Mouse (Mus musculus): ENCODE data around the gene Il12rb1. TPM values are rescaled to one million over a fixed set of nuclear protein-coding genes. Genes with fewer than 3 reads are reported as not detected.

Il12rb1 gene
- polyA plus RNA-seq, 1 experiment from 2014 or later, result 0.20 TPM

GRCm38 (mm10) chr8:70790846-70791245 lies 17.4 kb upstream of the Il12rb1 start:
- H3K36me3 ChIP-seq, result peaks cover 41% of the 10 kb centered on the region
- 54% methylated on average over 8 of the region's 8 CpGs for WGBS (ENCODE audit: insufficient replicate concordance)
- H3K4me3 ChIP-seq (replicated peaks), result peak overlapping the region; percentile 78
- peak overlapping the region; percentile 41 for H3K27ac ChIP-seq
- H3K9ac ChIP-seq, result peak overlapping the region; percentile 91
- peak overlapping the region; percentile 94 for H3K4me2 ChIP-seq
- H3K4me1 ChIP-seq (replicated peaks), result peaks cover 91% of the 10 kb centered on the region
- peaks cover 27% of the 10 kb centered on the region for H3K27me3 ChIP-seq
- DNase-seq, result no peak
- H3K9me3 ChIP-seq (replicated peaks), result no peaks in the 10 kb centered on the region
- ATAC-seq (ENCODE audit: low read depth), result no peak

GRCm38 (mm10) chr8:70791294-70791701 lies 17.0 kb upstream of the Il12rb1 start:
- peaks cover 31% of the 10 kb centered on the region for H3K27me3 ChIP-seq
- ATAC-seq (ENCODE audit: low read depth) (peak; percentile 19; the same call in 1 of the 2 replicates), DNase-seq (no peak)

GRCm38 (mm10) chr8:70791975-70792691 lies 16.1 kb upstream of the Il12rb1 start:
- Histone ChIP-seq H3K4me1 (replicated peaks) (peaks cover 92% of the 10 kb centered on the region), H3K4me3 (replicated peaks) (peak overlapping the region; percentile 78)

More at GRCm38 (mm10) chr8:70791294-70791701, 17.0 kb upstream of the Il12rb1 start:
- peak overlapping the region; percentile 75 for H3K27ac ChIP-seq
- peaks cover 37% of the 10 kb centered on the region for H3K36me3 ChIP-seq
- peak overlapping the region; percentile 94 for H3K4me2 ChIP-seq
- H3K9me3 ChIP-seq (replicated peaks), result no peaks in the 10 kb centered on the region
- peak overlapping the region; percentile 78 for H3K4me3 ChIP-seq (replicated peaks)
- 14% methylated on average over 7 of the region's 7 CpGs for WGBS (ENCODE audit: insufficient replicate concordance)
- peaks cover 91% of the 10 kb centered on the region for H3K4me1 ChIP-seq (replicated peaks)
- H3K9ac ChIP-seq, result peak overlapping the region; percentile 91

GRCm38 (mm10) chr8:70792700-70793099 lies 15.5 kb upstream of the Il12rb1 start:
- Histone ChIP-seq H3K27ac (peak overlapping the region; percentile 63; the same call in 1 of the 2 replicates), H3K4me3 (replicated peaks) (peak overlapping the region; percentile 78), H3K4me2 (peak overlapping the region; percentile 94), H3K27me3 (peaks cover 39% of the 10 kb centered on the region), H3K9ac (peak overlapping the region; percentile 91), H3K9me3 (replicated peaks) (no peaks in the 10 kb centered on the region), H3K4me1 (replicated peaks) (peaks cover 92% of the 10 kb centered on the region), H3K36me3 (peaks cover 23% of the 10 kb centered on the region)
- DNase-seq (peak; percentile 73), ATAC-seq (ENCODE audit: low read depth) (peak; percentile 1)
- under 1% methylated on average over 20 of the region's 20 CpGs for WGBS (ENCODE audit: insufficient replicate concordance)

More at GRCm38 (mm10) chr8:70791975-70792691, 16.1 kb upstream of the Il12rb1 start:
- Histone ChIP-seq H3K36me3 (peaks cover 28% of the 10 kb centered on the region), H3K9ac (peak overlapping the region; percentile 91), H3K9me3 (replicated peaks) (no peaks in the 10 kb centered on the region), H3K4me2 (peak overlapping the region; percentile 94), H3K27me3 (peaks cover 36% of the 10 kb centered on the region), H3K27ac (peak overlapping the region; percentile 75)
- WGBS (ENCODE audit: insufficient replicate concordance), result 3% methylated on average over 58 of the region's 58 CpGs
- DNase-seq (peak; percentile 93), ATAC-seq (ENCODE audit: low read depth) (peak; percentile 52)

GRCm38 (mm10) chr8:70794215-70794614 lies 14.0 kb upstream of the Il12rb1 start:
- peaks cover 7% of the 10 kb centered on the region; the same call in 1 of the 2 replicates for H3K36me3 ChIP-seq
- H3K4me2 ChIP-seq, result no peak overlapping the region
- peaks cover 89% of the 10 kb centered on the region for H3K4me1 ChIP-seq (replicated peaks)
- H3K27ac ChIP-seq, result no peak overlapping the region
- H3K9me3 ChIP-seq (replicated peaks), result no peaks in the 10 kb centered on the region
- H3K27me3 ChIP-seq, result peaks cover 54% of the 10 kb centered on the region
- DNase-seq (no peak), ATAC-seq (ENCODE audit: low read depth) (no peak)
- H3K9ac ChIP-seq, result no peak overlapping the region
- 62% methylated on average over 2 of the region's 2 CpGs for WGBS (ENCODE audit: insufficient replicate concordance)
- H3K4me3 ChIP-seq (replicated peaks), result no peak overlapping the region

GRCm38 (mm10) chr8:70795370-70795769 lies 12.9 kb upstream of the Il12rb1 start:
- DNase-seq (no peak), ATAC-seq (ENCODE audit: low read depth) (no peak)
- H3K27ac ChIP-seq, result no peak overlapping the region
- no peak overlapping the region for H3K4me2 ChIP-seq
- H3K4me1 ChIP-seq (replicated peaks), result peaks cover 77% of the 10 kb centered on the region
- 68% methylated on average over 2 of the region's 2 CpGs for WGBS (ENCODE audit: insufficient replicate concordance)
- no peak overlapping the region for H3K9ac ChIP-seq
- H3K9me3 ChIP-seq (replicated peaks), result no peaks in the 10 kb centered on the region
- H3K4me3 ChIP-seq (replicated peaks), result no peak overlapping the region
- H3K27me3 ChIP-seq, result peaks cover 66% of the 10 kb centered on the region
- H3K36me3 ChIP-seq, result no peaks in the 10 kb centered on the region

GRCm38 (mm10) chr8:70796403-70797080 lies 11.7 kb upstream of the Il12rb1 start:
- Histone ChIP-seq H3K36me3 (no peaks in the 10 kb centered on the region), H3K4me2 (peak overlapping the region; percentile 92), H3K4me3 (replicated peaks) (peak overlapping the region; percentile 66), H3K27ac (peak overlapping the region; percentile 16), H3K27me3 (peaks cover 76% of the 10 kb centered on the region), H3K9ac (peak overlapping the region; percentile 78), H3K4me1 (replicated peaks) (peaks cover 69% of the 10 kb centered on the region), H3K9me3 (replicated peaks) (no peaks in the 10 kb centered on the region)
- WGBS (ENCODE audit: insufficient replicate concordance), result 5% methylated on average over 54 of the region's 54 CpGs
- ATAC-seq (ENCODE audit: low read depth) (no peak), DNase-seq (no peak)

GRCm38 (mm10) chr8:70797081-70798070 lies 10.9 kb upstream of the Il12rb1 start:
- H3K4me1 ChIP-seq (replicated peaks), result peaks cover 69% of the 10 kb centered on the region
- peaks cover 84% of the 10 kb centered on the region for H3K27me3 ChIP-seq
- H3K36me3 ChIP-seq, result no peaks in the 10 kb centered on the region
- no peaks in the 10 kb centered on the region for H3K9me3 ChIP-seq (replicated peaks)
- ATAC-seq (ENCODE audit: low read depth) (peak; percentile 83), DNase-seq (peak; percentile 91)
- peak overlapping the region; percentile 66 for H3K4me3 ChIP-seq (replicated peaks)
- H3K27ac ChIP-seq, result peak overlapping the region; percentile 26; the same call in 1 of the 2 replicates
- WGBS (ENCODE audit: insufficient replicate concordance), result 2% methylated on average over 57 of the region's 57 CpGs
- H3K4me2 ChIP-seq, result peak overlapping the region; percentile 92
- peak overlapping the region; percentile 65 for H3K9ac ChIP-seq

- peaks cover 68% of the 10 kb centered on the region for H3K4me1 ChIP-seq (replicated peaks)
- H3K36me3 ChIP-seq, result no peaks in the 10 kb centered on the region
- H3K27ac ChIP-seq, result no peak overlapping the region
- H3K27me3 ChIP-seq, result peaks cover 85% of the 10 kb centered on the region
- WGBS (ENCODE audit: insufficient replicate concordance), result 19% methylated on average over 15 of the region's 15 CpGs
- peak overlapping the region; percentile 65; the same call in 1 of the 2 replicates for H3K9ac ChIP-seq
- H3K9me3 ChIP-seq (replicated peaks), result no peaks in the 10 kb centered on the region
- H3K4me2 ChIP-seq, result peak overlapping the region; percentile 92
- ATAC-seq (ENCODE audit: low read depth), result no peak
- peak overlapping the region; percentile 66 for H3K4me3 ChIP-seq (replicated peaks)
- DNase-seq, result no peak
These were observed 10.0 kb upstream of the Il12rb1 start for GRCm38 (mm10) chr8:70798281-70798680.

- Histone ChIP-seq H3K4me3 (replicated peaks) (no peak overlapping the region), H3K4me2 (no peak overlapping the region), H3K36me3 (no peaks in the 10 kb centered on the region), H3K4me1 (replicated peaks) (peaks cover 74% of the 10 kb centered on the region), H3K27me3 (peaks cover 70% of the 10 kb centered on the region), H3K9me3 (replicated peaks) (no peaks in the 10 kb centered on the region), H3K27ac (no peak overlapping the region), H3K9ac (no peak overlapping the region)
- ATAC-seq (ENCODE audit: low read depth) (no peak), DNase-seq (no peak)
- WGBS (ENCODE audit: insufficient replicate concordance), result 53% methylated on average over 10 of the region's 10 CpGs
These were observed 7.6 kb upstream of the Il12rb1 start for GRCm38 (mm10) chr8:70800648-70801047.
